Mouse (Mus musculus) heart, embryonic 14.5 days (tissue): Measurements from ENCODE around the gene Ltbp1. TPM values are rescaled to one million over a fixed set of nuclear protein-coding genes. Genes with fewer than 3 reads are reported as not detected.

Experiments
- ATAC-seq: fragments of 200-750 bp; cut with Nextera tagmentation; 2 replicates; pipeline ENCODE4 v1.8.0; 2017; ENCODE audit warnings: low read depth, moderate TSS enrichment; ENCODE audit not compliant: insufficient number of reproducible peaks, insufficient read depth, low FRiP score
- H3K27ac ChIP-seq, 2 experiments: fragments of 200-500 bp in 1 of 2; fragments of 300-500 bp in 1 of 2; sonication (generic) in 1 of 2; replicated peaks in 1 of 2; 2 replicates each; pipeline ENCODE4 v1.5.1; 2012 to 2014; ENCODE audit warnings: low read depth in 2 of 2, low read length in 2 of 2, control low read depth in 1 of 2, mild to moderate bottlenecking in 1 of 2, mixed read lengths in 1 of 2; ENCODE audit not compliant: control insufficient read depth in 1 of 2, insufficient read depth in 1 of 2
- H3K27me3 ChIP-seq: fragments of 300-500 bp; sonication (generic); 2 replicates; pipeline ENCODE4 v1.6.1; 2014; ENCODE audit warnings: mild to moderate bottlenecking, low read length, control low read depth; ENCODE audit not compliant: control insufficient read depth, insufficient read depth
- H3K36me3 ChIP-seq: fragments of 300-500 bp; sonication (generic); 2 replicates; pipeline ENCODE4 v1.6.1; 2014; ENCODE audit warnings: mild to moderate bottlenecking, control low read depth, low read length, mixed read lengths; ENCODE audit not compliant: control insufficient read depth, insufficient read depth
- H3K4me1 ChIP-seq, 2 experiments: fragments of 200-500 bp in 1 of 2; fragments of 300-500 bp in 1 of 2; sonication (generic) in 1 of 2; 2 replicates each; pipeline ENCODE4 v1.6.1; 2012 to 2014; ENCODE audit warnings: low read length in 2 of 2, control low read depth in 1 of 2, mixed read lengths in 1 of 2; ENCODE audit not compliant: control insufficient read depth in 2 of 2, insufficient read depth in 2 of 2
- H3K4me2 ChIP-seq: fragments of 300-500 bp; sonication (generic); 2 replicates; pipeline ENCODE4 v1.6.1; 2014; ENCODE audit warnings: mild to moderate bottlenecking, low read length
- H3K4me3 ChIP-seq, 2 experiments: fragments of 200-500 bp in 1 of 2; fragments of 300-500 bp in 1 of 2; sonication (generic) in 1 of 2; 2 replicates each; pipeline ENCODE4 v1.5.1; 2012 to 2014; ENCODE audit warnings: low read length in 2 of 2, mild to moderate bottlenecking in 2 of 2, control low read depth in 1 of 2, low read depth in 1 of 2, moderate library complexity in 1 of 2; ENCODE audit not compliant: control insufficient read depth in 1 of 2, insufficient read depth in 1 of 2
- H3K9ac ChIP-seq: fragments of 300-500 bp; sonication (generic); 2 replicates; pipeline ENCODE4 v1.6.1; 2014; ENCODE audit warnings: mild to moderate bottlenecking, low read length
- H3K9me3 ChIP-seq: fragments of 300-500 bp; sonication (generic); 2 replicates; pipeline ENCODE4 v1.6.1; 2016; ENCODE audit warnings: low read length, control low read depth; ENCODE audit not compliant: control insufficient read depth
- WGBS: fragments of 180-500 bp; shearing (Covaris S2); extraction: QIAGEN DNeasy Blood & Tissue Kit; methylation state at CpG from one replicate; pipeline ENCODE4 v1.1.7; 2014; 5-methylcytosine and 5-hydroxymethylcytosine counted together
- polyA plus RNA-seq: library from polyadenylated mRNA; unstranded; fragments of >200 nt; fragmentation: Nextera tagmentation; extraction: Ambion mirVana; gene quantifications from 2 replicates; pipeline ENCODE4 v1.2.1, GENCODE M21; 2014

Gene Ltbp1
- polyA plus RNA-seq, 1 experiment from 2014 or later, result 38.1 TPM

GRCm38 (mm10) chr17:75248632-75249031 lies 243.3 kb downstream of the Ltbp1 start:
- no peak overlapping the region for H3K4me3 ChIP-seq
- peaks cover 16% of the 10 kb centered on the region for H3K36me3 ChIP-seq
- WGBS, result 43% methylated on average over 10 of the region's 10 CpGs
- no peak overlapping the region for H3K9ac ChIP-seq
- no peak overlapping the region for H3K27ac ChIP-seq
- no peaks in the 10 kb centered on the region for H3K27me3 ChIP-seq
- no peaks in the 10 kb centered on the region for H3K9me3 ChIP-seq
- H3K4me2 ChIP-seq, result no peak overlapping the region
- no peak for ATAC-seq
- peaks cover 0 to 10% of the 10 kb centered on the region in 2 experiments; a peak in 2 of 4 replicates for H3K4me1 ChIP-seq

- Histone ChIP-seq H3K27me3 (no peaks in the 10 kb centered on the region), H3K36me3 (peaks cover 16% of the 10 kb centered on the region), H3K9me3 (no peaks in the 10 kb centered on the region), H3K4me3 (no peak overlapping the region), H3K9ac (no peak overlapping the region), H3K4me2 (no peak overlapping the region), H3K4me1 (peaks cover 0 to 13% of the 10 kb centered on the region in 2 experiments; a peak in 2 of 4 replicates), H3K27ac (no peak overlapping the region)
- 76% methylated on average over 6 of the region's 6 CpGs for WGBS
- no peak for ATAC-seq
Observed at GRCm38 (mm10) chr17:75250571-75250970, 245.2 kb downstream of the Ltbp1 start.

GRCm38 (mm10) chr17:75251094-75251493 lies 245.7 kb downstream of the Ltbp1 start:
- Histone ChIP-seq H3K4me3 (no peak overlapping the region), H3K27ac (no peak overlapping the region), H3K9me3 (no peaks in the 10 kb centered on the region), H3K9ac (no peak overlapping the region), H3K36me3 (peaks cover 16% of the 10 kb centered on the region), H3K4me2 (no peak overlapping the region), H3K27me3 (no peaks in the 10 kb centered on the region), H3K4me1 (peaks cover 0 to 14% of the 10 kb centered on the region in 2 experiments; a peak in 2 of 4 replicates)
- 89% methylated on average over 6 of the region's 6 CpGs for WGBS
- no peak for ATAC-seq

GRCm38 (mm10) chr17:75252540-75252939 lies 247.2 kb downstream of the Ltbp1 start:
- ATAC-seq, result no peak
- no peak overlapping the region for H3K4me3 ChIP-seq
- H3K27ac ChIP-seq, result no peak overlapping the region
- no peak overlapping the region for H3K4me2 ChIP-seq
- 94% methylated on average over 5 of the region's 5 CpGs for WGBS
- peaks cover 0 to 14% of the 10 kb centered on the region in 2 experiments; a peak in 2 of 4 replicates for H3K4me1 ChIP-seq
- H3K27me3 ChIP-seq, result no peaks in the 10 kb centered on the region
- H3K9ac ChIP-seq, result no peak overlapping the region
- H3K36me3 ChIP-seq, result peaks cover 14% of the 10 kb centered on the region
- no peaks in the 10 kb centered on the region for H3K9me3 ChIP-seq

GRCm38 (mm10) chr17:75254909-75255308 lies 249.5 kb downstream of the Ltbp1 start:
- no peak overlapping the region for H3K9ac ChIP-seq
- no peaks in the 10 kb centered on the region for H3K27me3 ChIP-seq
- H3K36me3 ChIP-seq, result peaks cover 10% of the 10 kb centered on the region
- no peak overlapping the region for H3K27ac ChIP-seq
- no peak for ATAC-seq
- WGBS, result 91% methylated on average over 6 of the region's 6 CpGs
- H3K4me3 ChIP-seq, result no peak overlapping the region
- no peaks in the 10 kb centered on the region for H3K9me3 ChIP-seq
- H3K4me1 ChIP-seq, result peaks cover 0 to 7% of the 10 kb centered on the region in 2 experiments; a peak in 1 of 4 replicates
- H3K4me2 ChIP-seq, result no peak overlapping the region

- H3K27ac ChIP-seq, result 0 out of 4 replicates have a peak overlapping the region, but pooled peaks of 1 of the 2 experiments have one; percentile 4
- no peak overlapping the region for H3K4me3 ChIP-seq
- peaks cover 10% of the 10 kb centered on the region for H3K36me3 ChIP-seq
- H3K4me1 ChIP-seq, result peaks cover 0 to 7% of the 10 kb centered on the region in 2 experiments; a peak in 1 of 4 replicates
- no peaks in the 10 kb centered on the region for H3K27me3 ChIP-seq
- 41% methylated on average over 1 of the region's 1 CpGs for WGBS
- H3K4me2 ChIP-seq, result no peak overlapping the region
- no peak for ATAC-seq
- H3K9me3 ChIP-seq, result no peaks in the 10 kb centered on the region
- no peak overlapping the region for H3K9ac ChIP-seq
Observed at GRCm38 (mm10) chr17:75255967-75256366, 250.6 kb downstream of the Ltbp1 start.

- Histone ChIP-seq H3K9me3 (no peaks in the 10 kb centered on the region), H3K4me1 (peaks cover 0 to 4% of the 10 kb centered on the region in 2 experiments; a peak in 1 of 4 replicates), H3K27me3 (no peaks in the 10 kb centered on the region), H3K9ac (no peak overlapping the region), H3K4me3 (no peak overlapping the region), H3K36me3 (no peaks in the 10 kb centered on the region), H3K4me2 (no peak overlapping the region), H3K27ac (no peak overlapping the region)
- no peak for ATAC-seq
- WGBS, result 75% methylated on average over 2 of the region's 2 CpGs
Observed at GRCm38 (mm10) chr17:75258427-75258826, 253.1 kb downstream of the Ltbp1 start.
